Mouse (Mus musculus) retina, embryonic 14.5 days (tissue): ENCODE results near the gene Rab8b.
"Not testable (repeated sequence)": the region's sequence is repeated elsewhere in the genome, so short reads cannot be mapped to it uniquely, and the experiment has no call there.

ENCODE experiments used
- DNase-seq: peaks from one replicate; pipeline ENCODE4 v3.0.0-alpha.2; 2015; ENCODE audit warnings: low spot score

Rab8b gene

DNA sequence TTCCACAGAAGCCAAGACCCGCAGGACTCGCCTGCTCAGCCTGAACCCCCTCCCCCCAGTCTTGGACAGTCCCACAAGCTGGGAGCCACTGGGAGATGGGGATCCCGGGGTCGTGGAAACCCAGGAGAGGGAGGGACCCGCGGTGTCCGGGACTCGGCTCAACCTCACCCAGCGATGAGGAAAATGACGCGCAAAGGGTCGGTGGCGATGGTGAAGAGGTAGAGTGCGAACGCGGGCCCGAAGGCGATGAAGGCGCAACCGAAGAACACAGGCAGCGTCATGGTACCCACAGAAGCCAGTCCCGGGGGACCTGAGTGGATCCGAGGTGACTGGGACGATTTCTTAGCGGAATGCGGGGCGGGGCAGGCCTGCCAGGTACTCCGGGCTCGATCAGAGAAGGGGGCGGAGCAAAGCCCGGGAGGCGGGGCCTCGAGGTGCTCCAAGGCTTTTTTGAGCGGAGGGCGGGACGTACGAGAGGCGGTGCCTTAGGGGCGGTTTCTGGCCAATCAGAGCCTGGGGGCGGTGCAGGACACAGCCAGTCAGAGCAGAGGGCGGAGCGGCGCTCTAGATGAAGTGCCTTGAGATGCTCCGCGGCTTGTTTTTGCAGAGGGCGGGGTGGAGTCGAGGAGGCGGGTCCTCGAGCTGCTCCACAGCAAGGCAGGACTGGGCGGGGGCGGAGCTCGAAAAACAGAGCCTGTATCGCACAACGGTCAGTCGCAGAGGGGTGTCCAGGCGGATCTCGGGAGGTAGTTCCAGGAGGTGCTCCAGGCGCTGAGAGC, 85.0 kb downstream of the Rab8b start, which contains the start of gene Aph1c:
Gene Aph1c (minus strand): TSS at position 409 of the 779 bp plus-strand sequence.
- peak; percentile 99 for DNase-seq

DNA sequence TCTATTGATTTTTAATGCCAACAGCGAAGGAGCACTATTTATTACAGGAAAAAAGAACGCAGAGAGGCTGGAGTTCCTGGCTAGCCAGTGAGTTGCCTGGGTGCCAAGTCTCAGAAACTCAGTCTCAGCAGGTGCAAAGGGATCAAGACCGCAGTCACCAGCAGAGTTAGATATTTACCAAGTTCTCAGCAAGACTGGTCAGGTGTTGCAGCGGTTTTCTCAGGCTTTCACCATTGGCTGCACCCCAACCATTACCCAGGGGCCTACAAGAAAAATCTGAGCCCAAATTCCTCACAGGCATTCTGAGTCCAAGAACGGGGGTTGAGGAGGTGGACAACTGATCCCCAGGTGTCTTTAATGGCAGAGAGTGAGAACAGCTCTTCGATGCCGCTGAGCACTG, 85.6 kb downstream of the Rab8b start:
- no peak for DNase-seq

DNA sequence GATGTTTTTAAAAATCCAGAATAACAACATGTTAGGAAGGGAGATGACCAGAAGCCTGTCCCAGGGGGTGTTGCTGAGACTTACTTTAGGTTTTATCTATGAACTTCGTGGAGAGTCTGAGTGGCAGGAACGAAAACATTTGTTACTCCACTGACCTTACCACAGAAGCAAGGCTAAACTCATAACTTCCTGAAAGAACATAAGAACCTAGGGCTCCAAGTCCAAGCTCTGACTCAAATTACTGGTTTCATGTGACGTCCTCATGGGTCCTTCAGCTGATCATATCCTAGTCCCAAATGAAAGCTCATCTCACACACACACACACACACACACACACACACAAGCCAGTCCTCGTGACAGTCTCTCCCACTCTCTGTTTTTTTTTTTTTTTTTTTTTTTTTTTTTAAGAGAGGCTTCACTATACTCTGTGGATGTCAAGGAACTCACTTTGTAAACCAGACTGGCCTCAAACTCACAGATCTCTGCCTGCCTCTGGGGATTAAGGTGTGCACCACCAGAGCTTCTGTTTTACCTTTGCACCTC, 87.0 kb downstream of the Rab8b start:
- no peak for DNase-seq

DNA sequence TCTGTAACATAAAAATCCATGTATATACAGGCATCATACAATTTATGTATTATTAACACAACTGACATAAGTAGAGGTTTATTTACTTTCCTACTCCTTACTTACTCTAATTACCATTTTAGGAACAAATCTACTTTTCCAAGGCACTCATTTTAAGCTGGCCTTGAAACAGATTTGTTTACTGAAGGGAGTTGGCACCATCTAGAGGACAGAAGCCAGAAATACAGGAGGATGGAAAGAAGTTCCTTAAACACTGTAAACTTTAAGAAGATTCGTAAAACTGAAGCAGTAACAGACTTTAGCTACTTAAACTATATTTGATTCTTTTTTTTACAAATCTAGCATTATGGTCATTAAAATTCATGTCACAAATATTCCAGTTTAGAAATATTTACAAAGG, 93.5 kb downstream of the Rab8b start:
- DNase-seq = peak; percentile 79

DNA sequence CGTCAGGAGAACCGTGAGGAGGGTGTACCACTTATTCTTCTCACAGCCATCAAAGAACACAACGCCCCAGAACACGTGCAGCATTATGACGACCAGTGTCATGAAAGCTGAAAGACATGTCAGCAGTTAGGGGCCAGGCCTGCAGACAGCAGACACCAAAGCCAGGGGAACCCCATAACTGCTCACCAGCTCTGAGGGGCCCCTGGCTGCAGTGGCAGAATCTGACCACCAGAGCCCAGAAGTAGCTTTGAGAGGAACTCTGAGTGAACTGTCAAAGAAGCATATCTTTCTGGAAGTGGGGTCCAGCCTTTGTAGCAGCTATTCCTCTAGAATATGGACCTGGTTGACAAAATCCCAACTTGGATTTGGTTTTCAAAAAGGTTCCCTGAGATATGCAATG, 97.2 kb downstream of the Rab8b start:
- not testable (repeated sequence) for DNase-seq

DNA sequence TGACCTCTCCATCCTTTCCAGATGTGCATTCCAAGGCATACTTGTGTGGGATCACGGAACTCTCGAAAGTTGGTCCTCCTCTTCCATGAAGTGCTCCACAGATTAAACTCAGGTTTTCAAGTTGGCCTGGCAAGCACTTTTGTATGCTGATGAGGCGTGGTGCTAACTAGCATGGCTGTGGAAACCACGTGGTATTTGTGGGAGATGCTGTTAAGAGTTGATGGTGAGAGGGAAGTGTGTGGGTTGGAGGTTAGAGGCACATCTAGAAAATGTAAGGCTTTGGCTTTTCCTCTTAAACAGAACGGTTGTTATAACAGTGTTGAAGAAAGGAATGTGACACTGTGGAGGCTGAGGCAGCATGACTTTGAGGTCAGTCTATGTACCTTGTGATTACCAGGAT, 98.5 kb downstream of the Rab8b start:
- no peak for DNase-seq

DNA sequence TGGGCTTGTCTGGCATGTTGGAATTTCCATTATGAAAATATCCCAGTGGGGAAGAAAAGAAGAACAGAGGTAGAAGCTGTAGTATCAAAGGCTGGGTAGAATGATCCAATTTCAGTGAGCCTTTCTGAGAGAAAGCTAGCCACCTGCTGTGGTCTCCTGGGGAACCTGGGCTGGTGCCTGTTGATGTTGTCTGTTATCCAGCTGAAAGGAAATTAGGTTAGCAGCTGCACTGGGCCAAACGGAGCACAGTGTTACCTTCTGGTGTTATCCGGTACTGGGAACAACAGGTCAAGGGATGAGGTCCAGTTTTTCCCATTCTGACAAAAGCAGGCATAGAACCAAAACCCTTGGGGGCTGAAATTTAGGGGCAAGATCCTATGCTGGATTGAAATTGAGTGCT, 106.1 kb downstream of the Rab8b start:
- DNase-seq = no peak

DNA sequence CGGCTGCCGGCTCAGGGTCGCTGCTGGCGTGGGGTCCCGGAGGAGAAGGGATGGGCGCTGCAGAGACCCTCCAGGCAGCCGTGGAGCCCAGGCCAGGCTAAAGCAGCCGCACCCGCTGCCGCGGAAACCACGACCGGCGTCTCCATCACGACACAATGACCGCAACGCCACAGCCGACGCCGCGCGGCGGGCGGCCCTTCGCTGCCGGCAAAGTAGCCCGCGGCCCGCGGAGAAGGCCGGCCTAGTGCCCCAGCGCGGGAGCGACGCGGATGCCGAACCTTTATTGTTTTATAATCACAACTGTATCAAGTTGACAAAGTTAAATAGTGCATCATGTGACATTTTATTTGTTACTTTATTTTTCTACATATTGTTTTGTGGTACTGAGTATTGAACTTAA, 113.5 kb downstream of the Rab8b start:
- DNase-seq = peak; percentile 47

DNA sequence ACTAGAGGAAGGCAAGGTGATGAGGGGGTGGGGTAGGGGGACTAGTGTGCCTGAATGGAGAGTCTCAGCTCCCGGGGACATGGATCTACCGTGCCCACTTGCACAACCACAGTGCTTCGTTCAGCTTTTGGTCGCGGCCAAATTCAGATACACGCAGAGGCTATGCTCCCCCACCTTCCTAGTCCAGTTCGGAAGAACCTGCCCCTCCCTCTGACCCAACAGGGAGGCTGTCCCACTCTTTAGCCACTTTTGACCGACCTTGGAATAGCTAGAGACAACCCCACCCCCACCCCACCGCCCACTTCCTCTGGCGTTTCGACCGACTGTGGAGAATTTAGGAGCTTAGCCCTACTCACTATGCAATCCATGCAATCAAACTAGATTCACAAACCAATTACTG, 117.5 kb downstream of the Rab8b start:
- no peak for DNase-seq

DNA sequence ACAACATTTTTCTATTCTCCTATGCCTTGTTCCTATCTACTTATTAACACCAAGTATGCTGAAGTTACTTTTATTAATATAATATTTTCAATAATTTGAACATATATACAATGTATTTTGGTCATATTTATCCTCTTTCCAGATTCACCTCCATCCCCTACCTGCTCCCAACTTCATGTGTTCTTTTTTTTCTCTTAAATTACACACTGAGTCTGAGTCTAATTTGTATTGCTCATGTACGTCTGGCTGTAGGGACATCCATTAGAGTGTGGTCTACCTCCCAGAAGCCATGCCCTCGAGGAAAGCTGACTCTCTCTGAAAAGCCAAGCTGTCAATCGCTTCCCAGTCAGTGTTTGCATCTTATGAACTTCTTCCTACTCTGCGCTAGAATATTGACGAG, 122.7 kb downstream of the Rab8b start, which contains the start of gene Gm10647:
Gene Gm10647 (plus strand): TSS at position 301 of the 400 bp plus-strand sequence.
- no peak for DNase-seq

DNA sequence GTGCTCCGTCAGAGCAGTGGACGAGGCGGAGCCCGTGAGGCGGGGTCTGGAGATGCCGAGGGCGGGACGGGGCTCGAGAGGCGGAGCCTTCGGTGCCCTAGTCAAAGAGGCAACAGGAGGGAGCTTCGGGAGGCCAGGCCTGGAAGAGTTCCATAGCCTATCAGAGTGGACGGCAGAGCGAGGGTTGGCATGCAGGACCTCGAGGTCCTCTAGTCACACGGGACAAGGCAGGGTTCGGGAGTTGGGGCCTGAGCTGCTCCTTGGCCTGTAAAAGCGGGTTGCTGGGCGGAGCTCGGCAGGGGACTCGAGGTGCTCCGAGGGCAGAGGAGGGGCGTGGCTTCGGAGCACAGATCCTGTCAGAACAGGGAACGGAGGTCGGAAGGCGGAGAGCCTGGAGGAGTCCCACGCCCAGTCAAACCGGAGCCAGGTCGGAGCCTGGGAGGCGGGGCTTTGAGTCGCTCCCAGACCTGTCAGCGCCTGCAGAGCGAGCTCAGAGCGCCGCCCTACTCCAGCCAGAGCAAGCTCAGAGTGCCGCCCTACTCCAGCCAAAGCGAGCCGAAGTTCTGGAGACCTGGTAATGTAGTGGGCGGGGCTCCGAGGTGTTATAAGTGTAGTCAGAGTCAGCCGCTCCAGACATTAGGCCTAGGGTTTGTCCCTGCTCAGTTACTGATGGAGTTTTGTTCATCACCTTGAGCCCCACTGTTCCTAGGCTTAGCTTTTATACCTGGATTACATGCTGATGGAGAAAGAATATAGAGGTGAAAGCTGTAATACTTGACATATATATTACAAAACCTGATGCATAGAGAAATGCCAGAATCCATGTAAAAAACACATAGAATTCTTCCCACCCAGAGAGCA, 123.8 kb downstream of the Rab8b start, which contains the start of gene Aph1b:
Gene Aph1b (minus strand): TSS at position 27 of the 861 bp plus-strand sequence.
- DNase-seq = peak; percentile 97

DNA sequence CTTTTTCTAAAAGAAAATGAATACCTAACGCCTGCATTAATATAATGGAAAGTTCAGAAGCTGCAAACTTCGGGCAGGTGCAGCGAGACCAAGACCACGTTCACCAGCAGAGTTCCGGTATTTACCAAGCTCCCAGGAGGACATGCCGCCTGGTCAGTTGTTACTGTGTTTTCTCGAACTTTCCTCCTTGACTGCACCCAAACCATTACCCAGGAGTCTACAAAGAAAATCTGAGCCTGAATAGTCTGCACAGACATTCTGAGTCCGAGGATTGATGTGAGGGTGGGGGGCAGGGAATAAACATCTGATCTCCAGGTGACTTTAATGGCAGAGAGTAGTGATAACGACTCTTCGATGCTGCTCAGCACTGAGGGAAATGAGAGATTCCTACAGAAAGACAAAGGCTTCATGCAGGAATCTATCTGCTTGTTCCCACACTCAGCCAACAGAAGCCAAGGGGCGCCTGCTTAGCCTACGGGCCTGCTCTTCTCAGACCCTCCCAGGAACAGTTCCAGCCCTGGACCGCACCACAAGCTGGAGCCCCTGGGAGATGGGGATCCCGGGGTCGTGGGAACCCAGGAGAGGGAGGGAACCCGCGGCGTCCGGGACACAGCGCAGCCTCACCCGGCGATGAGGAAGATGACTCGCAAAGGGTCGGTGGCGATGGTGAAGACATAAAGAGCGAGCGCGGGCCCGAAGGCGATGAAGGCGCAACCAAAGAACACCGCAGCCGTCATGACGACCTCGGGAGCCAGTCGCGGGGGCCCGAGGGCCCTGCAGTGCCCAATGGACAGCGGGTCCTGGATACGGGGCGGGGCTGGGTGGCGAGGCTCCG, 124.6 kb downstream of the Rab8b start:
- no peak for DNase-seq
